Mouse (Mus musculus) heart, embryonic 11.5 days (tissue): ENCODE results near the gene Krt26. TPM values are rescaled to one million over a fixed set of nuclear protein-coding genes. Genes with fewer than 3 reads are reported as not detected.

Experiments used
- ATAC-seq: fragments of 200-750 bp; cut with Nextera tagmentation; replicated peaks from 2 replicates; pipeline ENCODE4 v1.8.0; 2017; ENCODE audit warnings: moderate library complexity; ENCODE audit not compliant: insufficient number of reproducible peaks, low FRiP score, low TSS enrichment
- H3K27ac ChIP-seq: fragments of 300-500 bp; sonication (generic); 2 replicates; pipeline ENCODE4 v1.5.1; 2014; ENCODE audit warnings: mild to moderate bottlenecking, low read depth, low read length
- H3K27me3 ChIP-seq: fragments of 300-500 bp; sonication (generic); 2 replicates; pipeline ENCODE4 v1.6.1; 2014; ENCODE audit warnings: mild to moderate bottlenecking, low read length, mixed read lengths; ENCODE audit not compliant: control insufficient read depth, insufficient read depth
- H3K36me3 ChIP-seq: fragments of 300-500 bp; sonication (generic); 2 replicates; pipeline ENCODE4 v1.6.1; 2014; ENCODE audit warnings: mild to moderate bottlenecking, low read length, moderate library complexity, mixed read lengths; ENCODE audit not compliant: control insufficient read depth, insufficient read depth
- H3K4me1 ChIP-seq: fragments of 300-500 bp; sonication (generic); 2 replicates; pipeline ENCODE4 v1.6.1; 2014; ENCODE audit warnings: low read length; ENCODE audit not compliant: control insufficient read depth, insufficient read depth
- H3K4me2 ChIP-seq: fragments of 300-500 bp; sonication (generic); 2 replicates; pipeline ENCODE4 v1.6.1; 2014; ENCODE audit warnings: mild to moderate bottlenecking, moderate library complexity
- H3K4me3 ChIP-seq: fragments of 300-500 bp; sonication (generic); 2 replicates; pipeline ENCODE4 v1.5.1; 2014; ENCODE audit warnings: low read depth, low read length
- H3K9ac ChIP-seq: fragments of 300-500 bp; sonication (generic); 2 replicates; pipeline ENCODE4 v1.6.1; 2014; ENCODE audit warnings: mild to moderate bottlenecking, low read depth, low read length, moderate library complexity
- H3K9me3 ChIP-seq: fragments of 300-500 bp; sonication (generic); replicated peaks from 2 replicates; pipeline ENCODE4 v1.6.1; 2016; ENCODE audit warnings: low read length; ENCODE audit not compliant: control insufficient read depth
- WGBS: fragments of 180-500 bp; shearing (Covaris S2); extraction: QIAGEN DNeasy Blood & Tissue Kit; methylation state at CpG from one replicate; pipeline ENCODE4 v1.1.7; 2014; ENCODE audit not compliant: insufficient replicate concordance; 5-methylcytosine and 5-hydroxymethylcytosine counted together
- polyA plus RNA-seq: library from polyadenylated mRNA; unstranded; fragments of >200 nt; fragmentation: Nextera tagmentation; extraction: Ambion mirVana; gene quantifications from 2 replicates; pipeline ENCODE4 v1.2.1, GENCODE M21; 2014

The Krt26 gene
- polyA plus RNA-seq, 1 experiment from 2014 or later, result not detected

DNA sequence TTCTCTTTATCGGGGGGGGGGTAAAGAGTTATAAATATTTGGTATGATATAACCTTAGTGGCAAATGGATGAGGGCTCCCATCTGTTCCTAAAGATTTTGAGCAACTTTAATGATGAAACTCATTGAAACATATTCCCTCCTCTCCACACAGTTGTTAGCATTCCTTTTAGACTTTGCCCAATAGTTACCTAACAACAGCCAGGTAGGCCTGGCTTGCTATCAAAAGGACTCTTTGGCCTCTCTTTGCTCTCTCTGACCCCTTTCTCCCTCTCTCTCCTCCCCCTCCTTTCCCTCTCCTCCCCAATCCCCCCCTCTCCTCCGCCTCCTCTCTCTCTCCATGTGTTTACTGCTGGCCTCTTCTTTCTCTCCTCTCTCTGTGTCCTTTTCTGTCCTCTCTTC, 23.2 kb downstream of the Krt26 start:
- H3K4me2 ChIP-seq, result no peak overlapping the region
- 76% methylated on average over 2 of the region's 2 CpGs for WGBS
- ATAC-seq, result no peak

GRCm38 (mm10) chr11:99310882-99311281, 26.9 kb downstream of the Krt26 start:
- 79% methylated on average over 1 of the region's 1 CpGs for WGBS
- Histone ChIP-seq H3K27ac (no peak overlapping the region), H3K4me2 (no peak overlapping the region), H3K9me3 (no peaks in the 10 kb centered on the region), H3K4me1 (no peaks in the 10 kb centered on the region), H3K27me3 (no peaks in the 10 kb centered on the region), H3K36me3 (no peaks in the 10 kb centered on the region), H3K4me3 (no peak overlapping the region), H3K9ac (no peak overlapping the region)
- no peak for ATAC-seq

More for the DNA sequence above, 23.2 kb downstream of the Krt26 start:
- Histone ChIP-seq H3K9ac (no peak overlapping the region), H3K4me1 (no peaks in the 10 kb centered on the region), H3K4me3 (no peak overlapping the region), H3K36me3 (no peaks in the 10 kb centered on the region), H3K9me3 (no peaks in the 10 kb centered on the region), H3K27me3 (no peaks in the 10 kb centered on the region), H3K27ac (no peak overlapping the region)

DNA sequence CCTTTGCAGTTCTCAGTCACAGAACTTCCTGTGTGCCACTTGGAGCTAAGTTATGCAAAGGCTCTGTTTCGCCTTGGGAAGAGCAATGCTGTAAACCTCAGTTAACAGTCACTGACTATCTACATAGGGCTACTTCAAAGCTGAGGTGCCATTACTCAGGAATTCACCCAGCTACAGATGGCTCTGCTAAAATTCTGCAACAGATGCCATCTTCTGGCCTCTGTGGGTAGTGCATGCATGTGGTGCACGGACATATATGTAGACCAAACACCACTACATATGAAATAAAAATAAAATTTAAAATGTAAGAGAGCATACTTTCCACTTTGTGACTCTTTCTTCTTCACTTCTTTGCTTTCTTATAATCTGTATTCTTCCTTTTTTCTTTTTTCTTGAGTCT, 30.2 kb downstream of the Krt26 start:
- WGBS, result 32% methylated on average over 2 of the region's 2 CpGs
- Histone ChIP-seq H3K4me2 (no peak overlapping the region), H3K27me3 (no peaks in the 10 kb centered on the region), H3K4me1 (no peaks in the 10 kb centered on the region), H3K9ac (no peak overlapping the region), H3K4me3 (no peak overlapping the region), H3K27ac (no peak overlapping the region), H3K9me3 (no peaks in the 10 kb centered on the region), H3K36me3 (no peaks in the 10 kb centered on the region)
- no peak for ATAC-seq

DNA sequence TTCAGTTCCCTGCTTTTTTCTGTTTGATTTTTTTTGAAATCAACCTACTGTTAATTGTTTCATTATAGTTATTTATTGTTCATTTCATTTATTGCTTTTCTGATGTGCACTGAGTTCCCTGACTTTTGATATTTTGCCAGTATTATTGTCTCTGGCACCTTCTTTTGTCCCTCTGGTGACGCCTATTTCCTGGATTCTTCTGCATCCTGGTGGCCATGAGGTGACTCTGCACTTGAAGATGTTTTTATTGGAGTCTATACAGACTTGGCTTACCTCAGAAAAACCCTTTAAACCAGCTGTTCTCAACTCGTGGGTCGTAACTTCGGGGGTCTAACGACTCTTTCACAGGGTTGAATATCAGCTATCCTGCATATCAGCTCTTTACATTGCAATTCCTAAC, 42.7 kb downstream of the Krt26 start:
- H3K36me3 ChIP-seq, result no peaks in the 10 kb centered on the region
- 56% methylated on average over 5 of the region's 5 CpGs for WGBS
- no peaks in the 10 kb centered on the region for H3K4me1 ChIP-seq
- ATAC-seq, result no peak
- H3K4me2 ChIP-seq, result no peak overlapping the region
- no peaks in the 10 kb centered on the region for H3K9me3 ChIP-seq
- no peak overlapping the region for H3K9ac ChIP-seq
- no peak overlapping the region for H3K27ac ChIP-seq
- H3K4me3 ChIP-seq, result no peak overlapping the region
- H3K27me3 ChIP-seq, result no peaks in the 10 kb centered on the region

- H3K9ac ChIP-seq, result no peak overlapping the region
- no peaks in the 10 kb centered on the region for H3K9me3 ChIP-seq
- H3K27me3 ChIP-seq, result no peaks in the 10 kb centered on the region
- no peak overlapping the region for H3K4me3 ChIP-seq
- H3K4me1 ChIP-seq, result no peaks in the 10 kb centered on the region
- H3K36me3 ChIP-seq, result no peaks in the 10 kb centered on the region
- no peak for ATAC-seq
- H3K27ac ChIP-seq, result no peak overlapping the region
- H3K4me2 ChIP-seq, result no peak overlapping the region
- WGBS, result 59% methylated on average over 5 of the region's 5 CpGs
Observed at GRCm38 (mm10) chr11:99292846-99293245, 44.9 kb downstream of the Krt26 start.

- H3K4me2 ChIP-seq, result no peak within 1 kb of the TSS
- WGBS, result 38% methylated on average over 11 of the region's 11 CpGs
- no peak for ATAC-seq
- H3K4me1 ChIP-seq, result no peaks in the 10 kb centered on the region
- no peaks in the 10 kb centered on the region for H3K9me3 ChIP-seq
- no peaks in the 10 kb centered on the region for H3K36me3 ChIP-seq
- no peak within 1 kb of the TSS for H3K4me3 ChIP-seq
- H3K27me3 ChIP-seq, result no peaks in the 10 kb centered on the region
- H3K27ac ChIP-seq, result no peak within 1 kb of the TSS
- H3K9ac ChIP-seq, result no peak within 1 kb of the TSS
Observed at GRCm38 (mm10) chr11:99284833-99285312, 52.9 kb downstream of the Krt26 start, which contains the start of gene Krt24. Gene Krt24 (minus strand): TSS chr11:99285262.

GRCm38 (mm10) chr11:99284011-99284410, 53.8 kb downstream of the Krt26 start:
- Histone ChIP-seq H3K4me2 (no peak overlapping the region), H3K27me3 (no peaks in the 10 kb centered on the region), H3K36me3 (no peaks in the 10 kb centered on the region), H3K4me1 (no peaks in the 10 kb centered on the region), H3K9ac (no peak overlapping the region), H3K9me3 (no peaks in the 10 kb centered on the region), H3K4me3 (no peak overlapping the region), H3K27ac (no peak overlapping the region)
- 80% methylated on average over 5 of the region's 5 CpGs for WGBS
- no peak for ATAC-seq

DNA sequence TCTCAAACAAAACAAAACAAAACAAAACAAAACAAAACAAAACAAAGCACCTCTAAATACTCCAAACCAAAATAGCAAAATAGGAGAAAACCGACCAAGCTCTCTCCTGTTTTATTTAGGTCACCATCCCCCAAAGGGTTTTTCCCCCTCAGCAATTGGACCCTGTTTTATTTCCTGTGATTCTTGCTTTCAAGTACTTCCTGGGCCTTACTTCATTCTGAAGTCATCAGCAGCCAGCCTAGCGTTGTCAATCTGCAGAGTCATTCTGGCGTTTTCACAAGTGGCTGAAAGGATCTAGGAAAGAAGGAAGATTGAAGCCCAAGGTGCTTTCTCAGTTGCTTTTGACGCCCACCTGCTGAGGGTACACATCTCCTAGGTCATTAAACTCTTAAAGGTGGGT, 54.4 kb downstream of the Krt26 start:
- no peak for ATAC-seq
- 42% methylated on average over 4 of the region's 4 CpGs for WGBS
- no peak overlapping the region for H3K4me2 ChIP-seq
- H3K27me3 ChIP-seq, result no peaks in the 10 kb centered on the region
- H3K36me3 ChIP-seq, result no peaks in the 10 kb centered on the region
- H3K9me3 ChIP-seq, result no peaks in the 10 kb centered on the region
- H3K27ac ChIP-seq, result no peak overlapping the region
- H3K4me1 ChIP-seq, result no peaks in the 10 kb centered on the region
- no peak overlapping the region for H3K4me3 ChIP-seq
- no peak overlapping the region for H3K9ac ChIP-seq

- Histone ChIP-seq H3K9ac (no peak overlapping the region), H3K4me1 (no peaks in the 10 kb centered on the region), H3K4me2 (no peak overlapping the region), H3K9me3 (no peaks in the 10 kb centered on the region), H3K27ac (no peak overlapping the region), H3K4me3 (no peak overlapping the region), H3K36me3 (no peaks in the 10 kb centered on the region), H3K27me3 (no peaks in the 10 kb centered on the region)
- 46% methylated on average over 9 of the region's 9 CpGs for WGBS
- no peak for ATAC-seq
Observed at GRCm38 (mm10) chr11:99281116-99281515, 56.6 kb downstream of the Krt26 start.
